Comparison of ENCODE assay signal across 15 mouse cellular contexts in genomic region chr17:12300127-12300675, GRCm38 (mm10). TPM values are rescaled to one million over a fixed set of nuclear protein-coding genes. Genes with fewer than 3 reads are reported as not detected.
A peak's percentile ranks its signal among the peaks of the same experiment; 100 is the strongest.
DNase-seq lines count a peak whose midpoint lies in the region; ATAC-seq lines count a peak whose summit lies in the region.
"Had no signal": no experiment of that assay in that cellular context is flagged by ENCODE, and none has a peak within 500 bp of the region (broad histone marks: within the 10 kb centered on the region; RNA-seq: fewer than 3 reads in every experiment).

No protein-coding gene starts in this region.

- DNase-seq in heart, adult 11 months, result peak; percentile 87
- DNase-seq in heart, adult 9 months (ENCODE audit: low spot score in 2 of 2), result no peak
- no peak for DNase-seq in liver
- DNase-seq in lung, adult 18-20 months, result peak; percentile 61 to 79
- DNase-seq in lung, postnatal 25 days (ENCODE audit: low spot score), result peak; percentile 53
- DNase-seq in right cerebral cortex, adult 18-20 months, result no peak
- DNase-seq in thymus, postnatal 0 days (ENCODE audit: low spot score), result no peak
- DNase-seq: adrenal gland, postnatal 25 days; forebrain, postnatal 0 days; right cerebral cortex, postnatal 25 days had no signal

- H3K4me3 ChIP-seq in liver, embryonic 16.5 days (ENCODE audit: low read depth, low read length), result no peak overlapping the region
- H3K4me3 ChIP-seq: embryonic facial prominence, embryonic 12.5 days; midbrain, embryonic 12.5 days had no signal

- ATAC-seq in liver, embryonic 16.5 days (ENCODE audit: low read depth), result peak; percentile 35

- no peaks in the 10 kb centered on the region for H3K36me3 ChIP-seq in liver, embryonic 16.5 days (ENCODE audit: control insufficient read depth, insufficient read depth)
- H3K36me3 ChIP-seq: embryonic facial prominence, embryonic 12.5 days; midbrain, embryonic 12.5 days had no signal

- no peak overlapping the region for H3K9ac ChIP-seq in liver, embryonic 16.5 days (ENCODE audit: low read depth, low read length)
- H3K9ac ChIP-seq: embryonic facial prominence, embryonic 12.5 days; forebrain, postnatal 0 days; midbrain, embryonic 12.5 days had no signal

- WGBS in liver, embryonic 16.5 days (ENCODE audit: insufficient replicate concordance), result 70% methylated on average over 14 of the region's 14 CpGs

- H3K27me3 ChIP-seq in liver, embryonic 16.5 days (ENCODE audit: control insufficient read depth, insufficient read depth, low read depth, low read length), result no peaks in the 10 kb centered on the region
- H3K27me3 ChIP-seq: embryonic facial prominence, embryonic 12.5 days; midbrain, embryonic 12.5 days; Patski had no signal

- no peaks in the 10 kb centered on the region for H3K9me3 ChIP-seq in liver, embryonic 16.5 days (replicated peaks; ENCODE audit: control insufficient read depth, low read length)
- H3K9me3 ChIP-seq: embryonic facial prominence, embryonic 12.5 days; midbrain, embryonic 12.5 days had no signal

- H3K4me1 ChIP-seq in liver, embryonic 16.5 days (ENCODE audit: control insufficient read depth, low read depth, low read length), result peaks cover 13% of the 10 kb centered on the region

- no peak overlapping the region for H3K4me2 ChIP-seq in liver, embryonic 16.5 days (ENCODE audit: low read depth, low read length)
- H3K4me2 ChIP-seq: embryonic facial prominence, embryonic 12.5 days; midbrain, embryonic 12.5 days had no signal

- no peak overlapping the region for H3K27ac ChIP-seq in liver, embryonic 16.5 days (ENCODE audit: low read length)
- H3K27ac ChIP-seq: embryonic facial prominence, embryonic 12.5 days; kidney, postnatal 0 days; midbrain, embryonic 12.5 days had no signal

RNA-seq across cellular contexts. Expression of gene Map3k4, which starts 18.4 kb away (rescaled TPM):
- polyA plus RNA-seq in liver, embryonic 16.5 days (2015; fragmentation: Nextera tagmentation; extraction: Ambion mirVana), result 9.5 and 9.9 TPM in 2 replicates
- polyA plus RNA-seq in thymus, postnatal 0 days (2015; fragmentation: Nextera tagmentation; extraction: Ambion mirVana), result 33.4 and 41.3 TPM in 2 replicates

Comparison
In these comparisons a context has a peak if more than half of its experiments do, and no peak if none do; other contexts are left out.
1. DNase-seq: peak in heart, adult 11 months (single experiment), lung, adult 18-20 months (2 of 2) and lung, postnatal 25 days (single experiment); none in heart, adult 9 months (0 of 2), liver (single experiment), right cerebral cortex, adult 18-20 months (single experiment) and thymus, postnatal 0 days (single experiment).